Mouse (Mus musculus) myocyte (in vitro differentiated cells): ENCODE data around the gene Taz.

ENCODE experiments used
- CEBPB ChIP-seq: IDR thresholded peaks from 2 replicates; pipeline ENCODE4 v1.6.1; 2011; ENCODE audit warnings: mild to moderate bottlenecking, moderate library complexity; ENCODE audit not compliant: poor library complexity, insufficient read depth, severe bottlenecking
- E2F4 ChIP-seq: IDR thresholded peaks from one replicate; pipeline ENCODE4 v1.6.1; 2011; ENCODE audit warnings: mild to moderate bottlenecking, control low read depth, moderate library complexity; ENCODE audit not compliant: insufficient read depth
- MAX ChIP-seq: IDR thresholded peaks from one replicate; pipeline ENCODE4 v1.6.1; 2011; ENCODE audit warnings: low read depth, mild to moderate bottlenecking, control low read depth
- MYOD1 ChIP-seq, 3 experiments: IDR thresholded peaks; one replicate each; pipeline ENCODE4 v1.6.1; 2011; ENCODE audit warnings: control low read depth in 2 of 3, low read depth in 2 of 3, mild to moderate bottlenecking in 2 of 3, moderate library complexity in 1 of 3; ENCODE audit not compliant: insufficient read length in 2 of 3, control insufficient read depth in 1 of 3
- POLR2A ChIP-seq: IDR thresholded peaks from one replicate; pipeline ENCODE4 v1.6.1; 2011; ENCODE audit warnings: low read depth, mild to moderate bottlenecking, control low read depth, moderate library complexity; ENCODE audit not compliant: insufficient read length
- POLR2AphosphoS2 ChIP-seq: IDR thresholded peaks from one replicate; pipeline ENCODE4 v1.6.1; 2011; ENCODE audit warnings: low read depth, control low read depth; ENCODE audit not compliant: insufficient read length
- REST ChIP-seq: IDR thresholded peaks from one replicate; pipeline ENCODE4 v1.6.1; 2011; ENCODE audit warnings: mild to moderate bottlenecking, control low read depth, moderate library complexity; ENCODE audit not compliant: insufficient read depth, insufficient read length
- SRF ChIP-seq: IDR thresholded peaks from one replicate; pipeline ENCODE4 v1.6.1; 2011; ENCODE audit warnings: low read depth; ENCODE audit not compliant: control insufficient read depth, insufficient read length
- TCF12 ChIP-seq: IDR thresholded peaks from one replicate; pipeline ENCODE4 v1.6.1; 2011; ENCODE audit warnings: mild to moderate bottlenecking, control low read depth; ENCODE audit not compliant: poor library complexity, insufficient read depth, severe bottlenecking
- USF1 ChIP-seq: IDR thresholded peaks from one replicate; pipeline ENCODE4 v1.6.1; 2011; ENCODE audit warnings: low read depth, mild to moderate bottlenecking, control low read depth, moderate library complexity

DNA sequence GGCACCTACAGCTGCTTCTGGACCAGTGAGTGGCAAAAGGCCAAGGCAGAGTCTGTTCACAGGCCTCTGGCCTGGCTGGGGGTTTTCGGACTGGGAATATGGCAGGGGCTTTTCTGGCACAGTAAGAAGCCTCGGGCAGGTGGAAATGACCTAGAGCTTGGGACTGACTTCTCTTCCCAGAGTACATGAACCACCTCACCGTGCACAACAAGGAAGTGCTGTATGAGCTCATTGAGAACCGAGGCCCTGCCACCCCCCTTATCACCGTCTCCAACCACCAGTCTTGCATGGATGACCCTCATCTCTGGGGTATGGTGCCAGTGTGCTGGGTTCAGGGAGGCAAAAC lies 1.4 kb downstream of the Taz start:
- TF ChIP-seq POLR2A: no peak
- no peak for TF ChIP-seq POLR2AphosphoS2
- TF ChIP-seq CEBPB: no peak
- no peak for TF ChIP-seq MAX
- no peak for TF ChIP-seq SRF
- no peak for TF ChIP-seq E2F4
- no peak for TF ChIP-seq USF1
- no peak for TF ChIP-seq TCF12
- no peak for TF ChIP-seq REST
- TF ChIP-seq MYOD1 (IDR thresholded peaks at IDR 0.05; ENCODE audit: control insufficient read depth in 1 of 3, insufficient read length in 2 of 3, low read depth in 2 of 3): no peak
